Mouse (Mus musculus) liver, embryonic 12.5 days (tissue): ENCODE measurements at regions not wholly inside any gene's neighbourhood (a gene's known extent, or its start where the extent isn't known, plus 50 kb on each side); places are given as distances from the start of the nearest gene placed in this dataset.
"Not testable (repeated sequence)": the region's sequence is repeated elsewhere in the genome, so short reads cannot be mapped to it uniquely, and the experiment has no call there.

Experiments used
- ATAC-seq: fragments of 200-750 bp; cut with Nextera tagmentation; 2 replicates; pipeline ENCODE4 v1.8.0; 2017; ENCODE audit warnings: moderate number of reproducible peaks, mild to moderate bottlenecking, moderate library complexity
- H3K27ac ChIP-seq: fragments of 300-500 bp; sonication (generic); 2 replicates; pipeline ENCODE4 v1.5.1; 2016; ENCODE audit warnings: mild to moderate bottlenecking
- H3K27me3 ChIP-seq: fragments of 300-500 bp; sonication (generic); replicated peaks from 2 replicates; pipeline ENCODE4 v1.6.1; 2016; ENCODE audit warnings: mild to moderate bottlenecking, moderate library complexity
- H3K36me3 ChIP-seq: fragments of 300-500 bp; sonication (generic); 2 replicates; pipeline ENCODE4 v1.6.1; 2016; ENCODE audit warnings: mild to moderate bottlenecking, moderate library complexity
- H3K4me1 ChIP-seq: fragments of 300-500 bp; sonication (generic); 2 replicates; pipeline ENCODE4 v1.6.1; 2016
- H3K4me2 ChIP-seq: fragments of 300-500 bp; sonication (generic); 2 replicates; pipeline ENCODE4 v1.6.1; 2016; ENCODE audit warnings: mild to moderate bottlenecking, moderate library complexity
- H3K4me3 ChIP-seq: fragments of 300-500 bp; sonication (generic); 2 replicates; pipeline ENCODE4 v1.5.1; 2016; ENCODE audit warnings: mild to moderate bottlenecking, moderate library complexity
- H3K9ac ChIP-seq: fragments of 300-500 bp; sonication (generic); 2 replicates; pipeline ENCODE4 v1.6.1; 2016; ENCODE audit warnings: mild to moderate bottlenecking, moderate library complexity
- H3K9me3 ChIP-seq: fragments of 300-500 bp; sonication (generic); replicated peaks from 2 replicates; pipeline ENCODE4 v1.6.1; 2016; ENCODE audit warnings: mild to moderate bottlenecking, moderate library complexity
- WGBS: fragments of 180-500 bp; shearing (Covaris S2); methylation state at CpG from one replicate; pipeline ENCODE4 v1.1.7; 2016; ENCODE audit not compliant: insufficient replicate concordance; 5-methylcytosine and 5-hydroxymethylcytosine counted together

- ATAC-seq: no peak
- H3K4me3 ChIP-seq: no peak overlapping the region
- H3K4me1 ChIP-seq: no peaks in the 10 kb centered on the region
- no peaks in the 10 kb centered on the region for H3K9me3 ChIP-seq
- no peak overlapping the region for H3K9ac ChIP-seq
- H3K36me3 ChIP-seq: no peaks in the 10 kb centered on the region
- H3K4me2 ChIP-seq: no peak overlapping the region
- 78% methylated on average over 7 of the region's 7 CpGs for WGBS
- H3K27me3 ChIP-seq: no peaks in the 10 kb centered on the region
- H3K27ac ChIP-seq: no peak overlapping the region
Measured at GRCm38 (mm10) chr10:11515144-11515543, 171.9 kb downstream of the Epm2a start.

GRCm38 (mm10) chr10:11517122-11517521, 173.9 kb downstream of the Epm2a start:
- 42% methylated on average over 2 of the region's 2 CpGs for WGBS

DNA sequence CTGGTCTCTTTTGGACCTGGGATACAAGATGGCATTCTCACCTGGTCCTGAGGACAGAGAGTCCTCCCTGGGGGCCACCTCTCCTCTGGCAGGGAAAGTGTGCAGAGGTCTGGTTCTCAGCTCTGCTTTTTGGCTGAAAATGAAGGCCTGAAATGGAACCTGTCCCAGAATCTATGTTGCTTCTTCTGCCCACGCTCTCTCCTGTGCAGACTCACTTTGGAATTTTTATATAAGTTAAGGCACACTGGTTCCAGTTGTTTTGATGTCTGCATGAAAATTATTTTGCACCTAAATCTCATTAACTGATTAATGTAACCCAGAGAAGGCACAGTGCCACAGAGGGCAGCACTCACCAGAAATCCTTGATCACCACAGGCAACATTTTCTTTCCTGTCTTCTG, 188.1 kb downstream of the Epm2a start:
- Histone ChIP-seq H3K4me1 (no peaks in the 10 kb centered on the region), H3K36me3 (no peaks in the 10 kb centered on the region), H3K27me3 (no peaks in the 10 kb centered on the region), H3K4me3 (no peak overlapping the region), H3K27ac (no peak overlapping the region), H3K4me2 (no peak overlapping the region), H3K9ac (no peak overlapping the region), H3K9me3 (no peaks in the 10 kb centered on the region)
- WGBS: 48% methylated on average over 1 of the region's 1 CpGs
- ATAC-seq: no peak

More at GRCm38 (mm10) chr10:11517122-11517521, 173.9 kb downstream of the Epm2a start:
- Histone ChIP-seq H3K4me3 (no peak overlapping the region), H3K27me3 (no peaks in the 10 kb centered on the region), H3K4me1 (no peaks in the 10 kb centered on the region), H3K27ac (no peak overlapping the region), H3K36me3 (no peaks in the 10 kb centered on the region), H3K9ac (no peak overlapping the region), H3K4me2 (no peak overlapping the region), H3K9me3 (no peaks in the 10 kb centered on the region)
- no peak for ATAC-seq

DNA sequence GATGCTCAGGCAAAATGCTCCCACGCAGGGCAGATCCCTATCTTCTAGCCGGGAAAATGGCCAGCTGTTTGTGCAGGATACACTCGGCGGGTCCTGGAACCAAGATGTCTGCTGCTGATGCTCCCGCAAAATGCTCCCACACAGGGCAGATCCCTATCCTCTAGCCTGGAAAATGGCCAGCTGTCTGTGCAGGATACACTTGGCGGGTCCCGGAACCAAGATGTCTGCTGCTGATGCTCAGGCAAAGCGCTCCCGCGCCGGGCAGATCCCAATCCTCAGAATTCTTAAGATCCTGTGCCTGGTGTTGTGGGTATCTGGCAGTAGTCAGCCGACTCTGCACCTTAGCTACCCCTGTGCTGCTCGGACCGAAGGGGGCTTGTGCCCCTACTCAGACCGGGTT, 212.2 kb downstream of the Epm2a start:
- ATAC-seq, H3K4me3 ChIP-seq, H3K27ac ChIP-seq, H3K4me2 ChIP-seq, H3K4me1 ChIP-seq, H3K9ac ChIP-seq, H3K9me3 ChIP-seq, H3K27me3 ChIP-seq, H3K36me3 ChIP-seq: not testable (repeated sequence)
- 64% methylated on average over 15 of the region's 15 CpGs for WGBS

- H3K27me3 ChIP-seq: no peaks in the 10 kb centered on the region
- H3K4me3 ChIP-seq: no peak overlapping the region
- WGBS: 51% methylated on average over 4 of the region's 4 CpGs
- no peak overlapping the region for H3K9ac ChIP-seq
- H3K27ac ChIP-seq: no peak overlapping the region
- H3K9me3 ChIP-seq: no peaks in the 10 kb centered on the region
- H3K36me3 ChIP-seq: no peaks in the 10 kb centered on the region
- no peaks in the 10 kb centered on the region for H3K4me1 ChIP-seq
- no peak overlapping the region for H3K4me2 ChIP-seq
- ATAC-seq: no peak
Measured at GRCm38 (mm10) chr10:11570523-11571055, 227.4 kb downstream of the Epm2a start.

- H3K27ac ChIP-seq: no peak overlapping the region
- H3K4me3 ChIP-seq: no peak overlapping the region
- ATAC-seq: no peak
- no peaks in the 10 kb centered on the region for H3K27me3 ChIP-seq
- no peak overlapping the region for H3K4me2 ChIP-seq
- no peak overlapping the region for H3K9ac ChIP-seq
- no peaks in the 10 kb centered on the region for H3K36me3 ChIP-seq
- H3K4me1 ChIP-seq: no peaks in the 10 kb centered on the region
- WGBS: 83% methylated on average over 1 of the region's 1 CpGs
- no peaks in the 10 kb centered on the region for H3K9me3 ChIP-seq
Measured at GRCm38 (mm10) chr10:11608451-11608850, 265.2 kb downstream of the Epm2a start.

GRCm38 (mm10) chr10:11609092-11609491, 265.9 kb downstream of the Epm2a start:
- not testable (repeated sequence) for ATAC-seq, H3K27me3 ChIP-seq
- WGBS: 79% methylated on average over 17 of the region's 20 CpGs

DNA sequence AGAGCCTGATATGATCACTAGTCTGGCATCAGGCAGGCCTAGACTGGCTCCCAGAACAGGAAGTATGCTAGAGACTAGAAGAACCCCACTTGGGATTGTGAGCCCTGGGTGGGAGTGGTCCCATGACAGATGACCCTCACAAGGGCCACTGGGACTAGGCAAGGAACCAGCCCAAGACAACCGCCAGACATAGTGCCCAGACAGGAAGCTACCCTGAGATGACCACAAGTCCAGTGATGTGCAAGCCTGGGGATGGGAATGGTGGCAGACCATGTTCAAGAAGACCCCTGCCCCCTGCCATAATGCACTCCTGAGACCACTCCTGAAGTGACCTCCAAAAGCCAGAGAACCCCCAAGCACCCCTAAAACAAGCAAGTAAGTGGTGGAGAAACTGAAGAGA, 304.9 kb downstream of the Epm2a start:
- H3K4me1 ChIP-seq: no peaks in the 10 kb centered on the region
- H3K4me2 ChIP-seq: no peak overlapping the region
- no peak overlapping the region for H3K27ac ChIP-seq
- no peak overlapping the region for H3K4me3 ChIP-seq
- H3K9ac ChIP-seq: no peak overlapping the region
- WGBS: 60% methylated on average over 1 of the region's 1 CpGs
- no peaks in the 10 kb centered on the region for H3K9me3 ChIP-seq
- no peak for ATAC-seq
- H3K27me3 ChIP-seq: no peaks in the 10 kb centered on the region
- H3K36me3 ChIP-seq: no peaks in the 10 kb centered on the region

More at GRCm38 (mm10) chr10:11609092-11609491, 265.9 kb downstream of the Epm2a start:
- H3K9me3 ChIP-seq, H3K27ac ChIP-seq, H3K4me3 ChIP-seq, H3K4me1 ChIP-seq, H3K4me2 ChIP-seq, H3K9ac ChIP-seq, H3K36me3 ChIP-seq: not testable (repeated sequence)

GRCm38 (mm10) chr10:11660056-11660770, 317.0 kb downstream of the Epm2a start:
- Histone ChIP-seq H3K4me2 (no peak overlapping the region), H3K27ac (no peak overlapping the region), H3K27me3 (no peaks in the 10 kb centered on the region), H3K9me3 (0 out of 2 replicates have a peak, but pooled peaks cover 6% of the 10 kb centered on the region), H3K36me3 (no peaks in the 10 kb centered on the region), H3K4me1 (no peaks in the 10 kb centered on the region), H3K9ac (no peak overlapping the region), H3K4me3 (no peak overlapping the region)
- ATAC-seq: no peak
- 18% methylated on average over 1 of the region's 1 CpGs for WGBS

DNA sequence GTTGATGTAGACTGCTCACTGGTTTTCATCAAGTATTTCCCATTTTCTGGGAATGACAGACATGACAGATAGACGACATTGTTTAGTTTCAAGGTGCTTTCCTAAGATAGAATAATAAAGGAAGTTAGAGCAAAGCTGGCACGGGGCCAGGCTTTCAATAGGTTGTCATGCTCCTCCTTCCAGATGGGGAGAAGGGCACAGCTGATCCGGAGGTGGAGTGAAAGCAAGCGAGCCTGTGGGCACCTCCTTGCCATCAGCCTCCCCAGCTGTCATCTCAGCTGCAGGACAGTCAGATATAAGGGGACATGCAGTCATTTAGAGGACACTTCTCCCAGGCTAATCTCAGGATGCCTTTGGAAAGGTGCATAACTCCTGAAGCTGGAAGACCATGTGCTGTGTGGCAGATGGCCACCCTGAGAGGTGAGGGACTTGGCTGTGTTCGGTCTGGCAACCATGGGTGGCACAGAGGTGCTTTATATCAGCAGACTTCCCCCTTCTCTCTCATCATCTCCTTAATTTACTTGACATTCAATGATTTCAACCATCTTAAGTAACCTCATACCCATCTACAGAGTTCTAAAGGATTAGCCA, 318.6 kb downstream of the Epm2a start:
- no peaks in the 10 kb centered on the region for H3K4me1 ChIP-seq
- no peaks in the 10 kb centered on the region for H3K36me3 ChIP-seq
- ATAC-seq: no peak
- H3K4me2 ChIP-seq: no peak overlapping the region
- no peak overlapping the region for H3K27ac ChIP-seq
- no peak overlapping the region for H3K4me3 ChIP-seq
- 0 out of 2 replicates have a peak, but pooled peaks cover 6% of the 10 kb centered on the region for H3K9me3 ChIP-seq
- no peak overlapping the region for H3K9ac ChIP-seq
- WGBS: 43% methylated on average over 5 of the region's 5 CpGs
- no peaks in the 10 kb centered on the region for H3K27me3 ChIP-seq

DNA sequence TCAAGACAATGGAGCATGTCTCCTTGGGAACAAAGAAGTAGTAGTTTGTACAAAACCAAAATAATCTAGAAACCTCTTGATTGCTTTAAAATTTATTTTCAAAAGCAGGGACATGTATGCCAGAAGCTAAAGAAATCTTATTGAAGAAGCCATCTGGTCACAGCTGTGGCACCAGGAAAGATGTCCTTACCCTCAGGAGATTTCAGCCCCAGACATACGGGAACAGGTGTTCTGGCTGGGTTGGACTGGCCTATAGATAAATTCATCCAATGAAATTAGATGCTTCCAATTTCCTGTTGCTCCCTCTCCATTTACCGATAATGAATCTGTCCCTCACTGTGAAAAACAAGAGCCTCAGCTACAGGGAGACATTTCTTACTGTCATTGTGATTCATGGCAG, 366.5 kb downstream of the Epm2a start:
- no peak overlapping the region for H3K27ac ChIP-seq
- 65% methylated on average over 2 of the region's 2 CpGs for WGBS

DNA sequence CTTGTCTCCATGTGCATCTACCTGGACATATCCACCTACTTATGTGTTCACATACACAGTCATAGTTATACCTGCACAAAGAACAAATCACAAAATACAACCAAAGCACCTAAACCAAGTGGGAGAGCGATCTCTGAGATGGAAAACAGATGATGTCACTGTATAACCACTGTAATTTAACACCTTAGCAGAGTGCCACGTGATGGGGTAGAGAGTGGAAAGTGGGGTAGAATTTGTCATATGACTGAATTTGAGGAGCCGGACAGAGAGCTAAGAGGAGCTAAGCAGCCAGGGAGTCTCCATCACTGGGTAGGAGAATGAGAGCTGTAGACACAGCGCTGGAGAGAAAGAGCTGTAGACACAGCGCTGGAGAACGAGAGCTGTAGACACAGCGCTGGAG, 381.6 kb downstream of the Epm2a start:
- WGBS: 61% methylated on average over 7 of the region's 7 CpGs
- H3K4me1 ChIP-seq: no peaks in the 10 kb centered on the region
- no peak overlapping the region for H3K4me2 ChIP-seq
- no peak for ATAC-seq
- no peaks in the 10 kb centered on the region for H3K36me3 ChIP-seq
- H3K9ac ChIP-seq: no peak overlapping the region
- no peak overlapping the region for H3K4me3 ChIP-seq
- H3K27me3 ChIP-seq: no peaks in the 10 kb centered on the region
- H3K9me3 ChIP-seq: 0 out of 2 replicates have a peak, but pooled peaks cover 3% of the 10 kb centered on the region
- no peak overlapping the region for H3K27ac ChIP-seq

More for the DNA sequence above, 366.5 kb downstream of the Epm2a start:
- Histone ChIP-seq H3K4me2 (no peak overlapping the region), H3K4me3 (no peak overlapping the region), H3K9ac (no peak overlapping the region), H3K4me1 (no peaks in the 10 kb centered on the region), H3K36me3 (no peaks in the 10 kb centered on the region), H3K9me3 (no peaks in the 10 kb centered on the region), H3K27me3 (no peaks in the 10 kb centered on the region)
- ATAC-seq: no peak
